Mouse (Mus musculus): ENCODE data around the gene Ak1.

Gene Ak1

GRCm38 (mm10) chr2:32654743-32655393 lies 33.3 kb downstream of the Ak1 start:
- DNase-seq (ENCODE audit: low spot score) = no peak

GRCm38 (mm10) chr2:32655394-32655744 lies 33.8 kb downstream of the Ak1 start:
- DNase-seq (ENCODE audit: low spot score) = no peak

- no peak for DNase-seq (ENCODE audit: low spot score)
These were observed 34.3 kb downstream of the Ak1 start for GRCm38 (mm10) chr2:32655826-32656225.

GRCm38 (mm10) chr2:32658873-32659272 lies 37.3 kb downstream of the Ak1 start:
- no peak for DNase-seq (ENCODE audit: low spot score)

- DNase-seq (ENCODE audit: low spot score) = no peak
These were observed 40.0 kb downstream of the Ak1 start for GRCm38 (mm10) chr2:32661509-32662107.

GRCm38 (mm10) chr2:32662291-32662690 lies 40.7 kb downstream of the Ak1 start:
- DNase-seq (ENCODE audit: low spot score) = no peak

- DNase-seq (ENCODE audit: low spot score) = no peak
These were observed 43.8 kb downstream of the Ak1 start for GRCm38 (mm10) chr2:32665345-32665744.

- DNase-seq (ENCODE audit: low spot score) = no peak
These were observed 44.3 kb downstream of the Ak1 start for GRCm38 (mm10) chr2:32665853-32666252.

- no peak for DNase-seq (ENCODE audit: low spot score)
These were observed 46.2 kb downstream of the Ak1 start for GRCm38 (mm10) chr2:32667775-32668174.

- no peak for DNase-seq (ENCODE audit: low spot score)
These were observed 46.6 kb downstream of the Ak1 start for GRCm38 (mm10) chr2:32668176-32668575.

- no peak for DNase-seq (ENCODE audit: low spot score)
These were observed 48.3 kb downstream of the Ak1 start for GRCm38 (mm10) chr2:32669876-32670275.

- no peak for DNase-seq (ENCODE audit: low spot score)
These were observed 49.6 kb downstream of the Ak1 start for GRCm38 (mm10) chr2:32671147-32671546.

GRCm38 (mm10) chr2:32671907-32672595 lies 50.5 kb downstream of the Ak1 start:
- no peak for DNase-seq (ENCODE audit: low spot score)

GRCm38 (mm10) chr2:32673176-32673917 lies 51.8 kb downstream of the Ak1 start:
- DNase-seq (ENCODE audit: low spot score) = no peak

GRCm38 (mm10) chr2:32676821-32677220 lies 55.3 kb downstream of the Ak1 start:
- no peak for DNase-seq (ENCODE audit: low spot score)

- no peak for DNase-seq (ENCODE audit: low spot score)
These were observed 56.1 kb downstream of the Ak1 start for GRCm38 (mm10) chr2:32677683-32678082.

GRCm38 (mm10) chr2:32680051-32680451 lies 58.5 kb downstream of the Ak1 start:
- DNase-seq (ENCODE audit: low spot score) = no peak

GRCm38 (mm10) chr2:32680961-32681650 lies 59.5 kb downstream of the Ak1 start:
- DNase-seq (ENCODE audit: low spot score) = no peak

GRCm38 (mm10) chr2:32681754-32682153 lies 60.2 kb downstream of the Ak1 start:
- no peak for DNase-seq (ENCODE audit: low spot score)

GRCm38 (mm10) chr2:32682721-32683417 lies 61.3 kb downstream of the Ak1 start:
- no peak for DNase-seq (ENCODE audit: low spot score)

- DNase-seq (ENCODE audit: low spot score) = no peak
These were observed 62.1 kb downstream of the Ak1 start for GRCm38 (mm10) chr2:32683701-32684100.

Data from ovary, postnatal 14 days (tissue).